Mouse (Mus musculus) lung, adult 18-20 months (tissue): ENCODE data around the gene Plppr1.
"Not testable (repeated sequence)": the region's sequence is repeated elsewhere in the genome, so short reads cannot be mapped to it uniquely, and the experiment has no call there.

Experiments used
- DNase-seq, 2 experiments: peaks; one replicate each; pipeline ENCODE4 v3.0.0; 2022; ENCODE audit warnings: mixed read lengths in 2 of 2

The Plppr1 gene

DNA sequence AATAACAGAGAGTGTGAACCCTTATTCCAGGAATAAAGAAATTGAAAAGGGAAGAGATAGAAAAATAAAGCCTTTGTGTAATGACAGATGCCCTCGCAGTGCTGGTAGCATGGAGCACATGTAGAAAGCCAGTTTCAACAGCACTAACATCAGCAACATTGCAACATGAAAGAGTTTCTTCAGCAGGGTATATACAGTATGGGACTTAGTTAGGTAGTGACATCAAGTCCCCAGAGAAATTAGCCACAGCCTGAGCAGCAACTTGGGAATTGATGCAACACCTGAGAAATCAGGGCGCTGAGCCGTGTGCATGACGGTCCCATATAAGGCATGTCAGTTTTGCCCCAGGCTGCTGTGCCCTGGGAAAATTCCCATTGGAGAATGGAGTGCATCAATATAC, 179.0 kb downstream of the Plppr1 start:
- no peak for DNase-seq

DNA sequence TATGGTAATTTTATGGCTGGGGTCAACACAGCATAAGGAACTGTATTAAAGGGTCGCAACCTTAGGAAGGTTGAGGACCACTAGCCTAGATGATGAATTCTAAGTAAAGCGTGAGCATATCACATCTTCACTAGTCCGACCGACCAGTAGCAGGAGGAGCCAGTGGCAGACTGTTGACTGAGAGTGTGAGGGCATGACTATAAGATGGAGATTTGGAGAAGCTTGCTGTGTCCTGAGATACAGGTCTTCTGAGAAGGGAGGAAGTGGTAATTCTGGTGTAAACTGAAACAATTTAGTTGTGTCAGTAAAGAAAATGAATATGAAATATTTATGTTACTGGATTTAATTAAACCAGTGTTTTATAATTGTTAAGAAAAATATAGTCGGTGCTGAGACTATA, 180.4 kb downstream of the Plppr1 start:
- DNase-seq, result no peak

DNA sequence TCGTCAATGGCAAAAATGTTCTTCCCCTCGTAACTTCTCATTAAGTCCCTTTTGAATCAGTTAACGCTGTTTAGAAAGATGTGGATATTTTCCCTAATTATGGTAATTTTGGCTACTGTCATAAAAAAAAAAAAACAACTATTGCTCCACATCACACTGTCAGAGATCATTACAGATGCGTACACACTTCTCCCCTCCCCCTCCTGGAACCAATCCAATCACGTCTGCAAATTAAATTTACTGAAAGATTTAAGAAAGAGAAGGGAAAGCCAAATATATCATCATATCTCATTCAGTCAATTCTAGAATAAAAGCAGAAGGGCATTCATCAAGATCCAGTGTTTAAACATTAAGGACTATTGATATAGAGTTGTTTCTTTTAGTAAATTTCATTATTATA, 185.7 kb downstream of the Plppr1 start:
- no peak for DNase-seq

DNA sequence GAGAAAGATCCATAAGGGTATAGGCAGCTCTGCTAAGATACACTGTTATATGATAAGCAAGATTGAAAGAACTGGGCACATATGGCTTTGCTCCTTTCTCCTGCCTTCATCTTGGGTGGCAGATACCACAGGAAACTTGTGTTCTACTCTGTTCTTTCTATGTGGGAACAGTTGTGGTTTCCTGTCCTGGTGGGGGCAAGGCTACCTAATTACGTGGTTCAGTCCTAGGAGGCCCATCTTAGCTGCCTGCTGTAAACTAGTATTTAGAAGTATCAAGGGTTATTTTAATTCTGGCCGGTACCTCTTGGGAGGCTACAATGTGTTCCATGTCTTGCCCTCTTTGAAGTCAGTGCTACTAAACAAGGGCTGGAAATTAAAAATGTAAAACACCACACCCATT, 186.2 kb downstream of the Plppr1 start:
- DNase-seq, result no peak

DNA sequence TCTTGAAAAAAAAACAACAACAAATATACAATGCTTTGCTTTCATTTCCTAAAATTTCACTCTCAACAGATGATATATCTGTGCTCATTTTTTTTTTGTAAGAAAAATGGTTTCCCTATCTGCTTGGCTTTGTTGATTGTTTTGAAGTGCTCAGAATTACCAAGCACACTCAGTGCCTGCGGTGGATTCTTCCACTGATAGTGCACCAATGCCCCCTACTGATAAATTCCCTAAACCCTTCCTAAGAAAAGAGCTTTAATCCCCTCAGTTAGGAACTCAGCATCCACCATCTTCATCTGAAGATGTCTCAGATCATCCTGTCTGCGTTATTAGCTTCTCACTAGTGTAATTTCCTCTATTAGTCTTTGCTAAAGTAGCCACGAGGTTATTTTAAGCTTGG, 192.2 kb downstream of the Plppr1 start:
- no peak for DNase-seq

DNA sequence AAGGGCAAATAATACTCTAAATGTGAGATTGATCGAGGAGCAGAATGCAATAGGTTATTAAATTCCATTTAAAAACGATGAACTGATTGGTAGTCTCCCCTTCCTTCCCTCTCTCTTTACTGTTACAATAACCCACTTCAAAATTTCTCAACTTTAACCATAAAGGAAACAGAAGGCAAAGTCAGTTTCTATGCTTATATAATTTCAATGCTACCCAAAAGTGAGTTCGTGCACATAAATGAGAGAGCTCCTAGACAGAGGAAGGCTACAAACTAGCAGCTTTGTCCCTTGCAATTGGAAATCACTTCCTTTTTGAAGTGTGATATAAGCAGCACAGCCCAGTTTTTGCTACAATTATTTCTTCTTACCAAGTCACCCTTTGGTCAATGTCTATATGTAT, 193.1 kb downstream of the Plppr1 start:
- no peak for DNase-seq

DNA sequence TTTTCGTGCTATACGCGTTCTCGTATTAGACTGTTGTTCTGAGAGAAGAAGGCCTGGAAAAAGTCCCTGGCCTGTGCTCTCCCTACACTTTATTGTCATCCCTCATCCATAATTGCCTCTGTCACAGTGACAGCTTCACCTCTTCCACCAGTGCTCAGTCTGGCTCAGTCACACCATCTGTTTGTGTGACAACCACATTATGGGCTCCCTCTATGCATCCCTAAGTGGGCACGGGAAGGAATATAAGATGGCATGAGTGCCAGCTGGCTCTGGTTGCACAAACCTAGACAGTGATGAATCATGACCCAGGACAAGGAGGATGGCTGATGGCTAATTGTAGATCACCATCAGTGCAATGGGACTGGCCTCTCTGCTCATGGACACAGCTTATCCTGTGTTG, 219.4 kb downstream of the Plppr1 start:
- DNase-seq, result no peak

DNA sequence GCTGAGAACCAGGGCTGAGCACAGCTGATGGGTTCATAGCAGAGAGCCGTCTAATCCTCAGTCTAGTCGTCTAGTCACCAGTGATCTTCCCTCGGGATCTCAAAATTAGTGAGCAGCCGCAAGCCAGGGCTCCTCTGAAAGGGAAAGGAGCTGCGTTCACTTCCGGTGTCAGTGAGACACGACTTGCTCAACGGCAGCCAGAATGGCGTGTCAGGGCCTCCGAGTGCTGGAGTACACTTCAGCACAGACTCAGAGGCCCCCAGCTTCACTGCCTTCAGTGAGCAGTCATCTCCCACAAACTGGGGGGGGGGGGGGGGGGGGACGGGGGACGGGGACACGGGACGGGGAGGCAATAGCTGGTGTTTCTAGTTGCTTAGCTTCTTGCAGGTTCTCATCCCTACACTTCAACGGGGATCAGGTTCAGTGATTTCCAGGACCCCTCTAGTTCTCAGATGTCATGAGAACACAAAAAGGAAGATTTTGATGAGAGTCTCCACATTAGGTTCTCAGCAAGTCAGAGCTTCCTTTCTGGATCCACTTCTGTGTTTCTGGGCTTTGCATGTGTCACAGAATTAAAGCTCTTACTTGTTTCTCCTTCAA, 225.7 kb downstream of the Plppr1 start:
- DNase-seq, result no peak

DNA sequence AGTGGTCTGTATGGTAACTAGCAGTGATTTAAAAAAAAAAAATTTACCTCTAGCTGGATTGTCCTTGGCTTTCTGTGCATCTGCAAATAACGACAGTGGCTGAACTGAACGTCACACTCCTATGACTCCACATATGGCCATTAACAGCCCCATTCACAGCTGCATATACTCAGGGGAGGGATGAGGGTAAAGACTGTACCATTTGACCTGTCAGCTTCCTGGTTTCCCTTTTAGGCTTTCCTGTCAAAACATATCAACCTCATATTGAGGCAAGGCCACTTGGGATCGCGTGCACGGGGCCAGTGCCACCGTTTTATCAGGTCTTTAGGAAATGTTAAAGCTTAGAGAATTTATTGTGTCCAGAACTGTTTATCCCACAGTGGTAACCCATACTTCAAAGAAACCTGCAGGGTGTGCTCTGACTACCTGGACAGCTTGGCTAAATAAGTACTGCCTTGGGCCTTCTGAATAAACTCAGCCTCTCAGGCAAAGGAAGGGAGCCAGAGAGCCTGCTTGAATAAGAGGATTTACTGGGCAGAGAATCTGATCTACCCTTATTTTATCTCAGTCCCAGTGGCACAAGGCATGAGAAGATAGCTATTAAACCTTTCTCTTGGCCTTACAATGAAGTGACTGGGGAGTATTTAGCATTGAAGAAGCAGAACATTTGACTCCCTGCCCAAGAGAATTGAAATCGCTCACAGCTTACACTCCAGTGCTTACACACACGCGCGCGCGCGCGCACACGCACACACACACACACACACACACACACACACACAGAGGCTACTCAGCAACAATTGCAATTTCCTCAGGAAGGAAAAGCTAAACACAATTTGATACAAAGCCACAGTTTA, 226.5 kb downstream of the Plppr1 start:
- no peak for DNase-seq

DNA sequence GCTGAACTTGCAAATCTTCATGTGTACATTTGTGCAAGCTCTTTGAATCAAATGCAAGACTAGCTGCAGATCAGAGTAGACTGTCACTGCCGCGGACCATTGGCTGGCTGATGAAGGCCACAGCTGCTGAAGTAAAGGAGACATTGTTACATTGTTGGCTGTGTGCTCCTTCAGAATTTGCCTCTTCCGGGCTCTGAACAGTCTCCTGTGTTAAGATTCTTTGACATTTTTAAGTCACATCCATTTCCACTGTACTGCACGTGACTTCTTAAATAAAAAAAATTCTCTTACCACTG, 227.1 kb downstream of the Plppr1 start:
- no peak for DNase-seq

DNA sequence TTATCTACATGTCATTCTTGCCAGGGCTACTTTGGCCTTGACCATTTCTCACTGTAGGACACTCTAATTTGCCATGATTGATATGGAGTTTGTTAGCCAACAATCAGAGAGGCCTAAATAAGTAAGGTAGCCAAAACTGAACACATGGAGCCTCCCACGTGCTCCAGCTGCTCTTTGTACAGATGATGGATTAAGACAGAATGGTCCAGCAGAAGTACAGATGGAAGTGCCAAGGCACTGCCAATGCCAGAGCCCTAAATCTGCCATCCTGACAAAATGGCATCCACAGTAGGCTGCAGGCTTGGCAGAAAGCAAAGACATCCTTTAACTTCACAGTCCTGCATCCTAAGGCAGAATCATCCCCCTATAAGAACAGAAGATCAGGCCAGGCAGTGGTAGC, 237.4 kb downstream of the Plppr1 start:
- no peak for DNase-seq

DNA sequence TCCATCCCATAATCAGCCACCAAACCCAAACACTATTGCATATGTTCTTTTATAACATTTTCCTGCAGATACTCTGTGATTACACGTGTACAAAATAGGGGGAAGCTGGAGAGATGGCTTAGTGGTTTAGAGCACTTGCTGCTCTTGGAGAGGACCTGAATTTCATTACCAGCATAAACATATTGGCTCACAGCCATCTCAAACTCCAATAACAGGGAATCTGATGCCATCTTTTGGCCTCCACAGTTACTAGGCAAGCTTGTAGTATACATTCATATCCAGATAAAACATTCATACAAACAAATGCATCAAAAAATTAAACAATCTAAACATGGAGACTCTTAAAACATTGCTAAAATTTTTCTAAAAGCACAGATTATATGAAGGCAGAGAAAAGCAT, 240.5 kb downstream of the Plppr1 start:
- no peak for DNase-seq

DNA sequence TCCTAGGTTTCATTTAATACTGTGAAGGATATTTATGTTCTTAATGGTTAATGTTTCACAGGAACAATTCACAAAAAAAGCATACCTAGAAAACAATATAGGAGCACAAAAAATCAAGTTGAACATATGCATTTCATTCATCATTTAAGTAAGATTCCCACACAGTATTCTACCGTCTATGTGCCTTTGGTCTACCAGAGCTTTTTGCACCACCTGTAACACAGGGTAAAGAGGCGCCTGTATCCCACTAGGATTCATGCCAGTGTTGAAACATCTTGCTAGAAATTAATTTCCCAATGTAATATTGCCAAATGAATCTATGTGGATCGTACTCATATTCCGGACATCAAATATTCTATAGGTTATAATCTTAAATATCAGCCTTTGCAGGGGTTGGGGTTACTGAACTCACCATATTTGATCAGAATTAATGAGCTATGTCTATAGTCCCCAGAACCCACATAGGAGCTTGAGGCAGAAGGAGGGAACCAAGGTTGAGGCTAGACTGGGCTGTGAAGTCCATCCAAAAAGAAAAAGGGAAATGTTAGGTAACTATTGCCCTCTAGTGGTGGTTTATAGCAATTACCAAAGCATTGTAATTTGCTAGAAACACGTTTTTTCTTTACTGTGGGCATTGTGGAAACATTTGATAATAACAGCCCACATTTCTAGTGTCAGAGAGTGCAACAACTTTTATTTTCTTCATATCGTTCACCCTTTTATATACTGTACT, 263.0 kb downstream of the Plppr1 start:
- no peak for DNase-seq

DNA sequence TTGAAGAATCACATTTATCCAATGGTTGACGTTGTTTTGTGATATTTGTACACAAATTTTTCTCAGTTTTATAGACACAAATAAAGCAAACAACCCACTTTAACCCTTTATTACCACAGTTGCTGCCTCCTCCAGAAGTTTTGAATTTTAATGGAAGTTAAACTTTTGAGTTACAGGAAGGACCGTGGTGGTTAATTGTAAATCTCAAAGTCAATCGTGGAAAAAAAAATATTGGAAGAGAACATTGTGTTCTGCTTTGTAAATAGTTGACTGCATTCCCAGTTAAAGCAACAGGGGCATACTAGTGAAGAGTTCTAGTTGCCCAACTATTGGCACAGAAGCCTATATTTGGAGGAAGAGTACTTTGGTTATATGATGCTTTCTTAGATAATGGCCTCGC, 278.9 kb downstream of the Plppr1 start:
- not testable (repeated sequence) for DNase-seq

DNA sequence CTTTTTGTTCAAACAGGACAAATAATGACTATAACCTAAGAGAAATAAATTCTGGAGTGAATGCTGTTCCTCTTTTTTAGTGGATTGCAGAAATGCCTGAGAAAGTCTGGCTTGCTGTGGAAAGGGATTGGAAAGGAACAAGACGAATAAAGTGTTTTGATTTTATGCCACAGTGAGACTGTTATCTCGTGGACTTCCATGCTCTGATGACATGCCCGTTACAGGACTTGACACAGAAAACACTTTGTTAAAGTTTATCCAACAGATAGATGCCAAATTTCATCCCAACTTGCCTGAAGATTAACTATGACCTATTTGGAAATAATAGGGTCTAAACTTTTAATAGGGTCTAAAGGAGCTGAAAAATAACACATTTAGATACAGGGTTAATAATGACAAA, 281.0 kb downstream of the Plppr1 start:
- DNase-seq, result not testable (repeated sequence)

DNA sequence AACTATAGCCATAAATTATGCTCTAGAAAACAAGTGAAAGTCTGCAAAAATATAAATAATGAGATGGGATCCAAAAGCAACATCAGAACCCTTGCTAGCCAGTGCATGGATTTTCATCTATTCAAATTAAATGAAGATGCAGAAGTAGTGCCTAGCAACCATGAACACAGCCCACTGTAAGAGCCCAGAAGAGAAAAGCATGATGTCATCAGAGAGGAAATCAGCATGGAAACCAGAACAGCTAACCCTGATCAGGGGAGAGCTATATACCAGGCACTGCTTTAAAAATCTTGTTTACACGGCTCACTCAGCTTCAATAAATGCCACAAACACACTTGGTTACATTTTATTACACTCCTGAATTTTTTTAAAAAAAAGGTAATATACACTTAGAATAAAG, 288.9 kb downstream of the Plppr1 start:
- DNase-seq, result not testable (repeated sequence)

DNA sequence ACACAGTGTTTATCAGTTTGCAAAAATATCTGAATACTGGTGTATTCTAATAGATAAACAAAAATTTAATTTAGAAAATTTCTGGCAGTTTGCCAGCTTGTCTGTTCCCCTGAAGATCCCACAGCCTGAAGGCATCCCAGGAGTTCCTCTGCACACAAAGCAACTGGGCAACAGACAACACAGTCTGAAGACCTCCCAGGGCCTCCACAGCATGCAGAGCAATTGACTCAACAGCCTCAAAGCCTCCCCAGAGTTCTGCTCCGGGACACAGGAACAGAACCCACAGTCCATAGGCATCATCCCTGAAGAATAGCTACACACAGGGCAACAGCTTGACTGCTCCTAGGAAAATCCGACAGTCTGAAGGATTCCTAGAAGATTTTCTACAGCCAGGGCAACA, 289.6 kb downstream of the Plppr1 start:
- no peak for DNase-seq

DNA sequence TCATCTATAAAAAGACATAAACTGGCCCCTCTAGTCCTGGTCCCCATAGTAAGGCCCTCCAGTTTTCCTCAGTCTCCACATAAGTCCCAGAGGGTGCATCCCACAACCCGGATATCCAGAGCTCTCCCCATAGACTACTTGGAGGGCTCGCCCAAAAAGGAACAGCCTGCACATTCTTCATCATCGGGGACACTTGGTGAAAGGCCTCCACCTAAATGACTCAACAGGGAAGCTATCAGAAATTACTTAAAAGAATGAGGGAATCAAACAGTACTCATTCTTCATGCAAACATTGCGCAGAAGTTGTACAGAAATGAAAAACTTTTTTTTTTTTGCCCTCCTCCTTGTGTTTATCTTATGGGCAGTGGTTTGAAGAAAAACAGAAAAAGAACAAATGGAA, 291.4 kb downstream of the Plppr1 start:
- DNase-seq, result no peak

DNA sequence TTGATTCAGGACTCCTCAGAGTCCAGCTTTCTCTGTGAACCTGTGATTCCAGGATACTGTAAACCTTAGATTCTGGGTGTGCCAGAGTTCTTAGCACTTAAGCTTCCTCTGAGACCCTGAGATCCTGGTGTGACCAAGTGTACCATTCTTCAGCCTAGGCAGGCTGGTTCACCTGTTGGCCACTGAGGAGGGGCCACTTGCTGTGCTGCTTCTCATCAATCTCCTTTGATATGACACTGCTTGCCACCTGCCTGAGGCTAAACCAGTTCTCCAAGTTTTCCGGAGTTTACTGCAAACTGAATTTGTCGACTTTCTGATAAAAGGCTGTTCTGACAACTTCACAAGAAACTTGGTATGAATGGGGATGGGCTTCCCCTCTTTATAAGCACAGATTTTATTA, 298.0 kb downstream of the Plppr1 start:
- DNase-seq, result no peak

DNA sequence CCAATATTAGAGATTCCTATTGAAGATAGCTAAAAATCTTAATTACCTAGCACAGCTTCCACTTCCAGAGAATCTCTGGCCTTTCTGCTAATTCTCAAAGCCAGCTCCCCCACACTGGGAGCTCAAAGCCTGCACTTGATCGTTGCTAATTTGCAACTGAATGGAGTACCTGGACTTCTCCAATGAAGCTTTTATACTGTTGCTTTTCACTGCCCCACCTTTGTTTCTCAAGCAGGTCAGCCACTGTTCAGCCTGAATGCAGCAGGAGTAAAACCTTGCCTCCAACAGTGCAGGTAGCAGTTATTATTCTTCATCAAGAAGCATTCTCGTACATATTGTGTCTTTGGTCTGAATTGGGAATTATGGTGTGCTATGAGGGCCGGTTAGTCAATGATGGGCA, 309.0 kb downstream of the Plppr1 start:
- DNase-seq, result not testable (repeated sequence)

DNA sequence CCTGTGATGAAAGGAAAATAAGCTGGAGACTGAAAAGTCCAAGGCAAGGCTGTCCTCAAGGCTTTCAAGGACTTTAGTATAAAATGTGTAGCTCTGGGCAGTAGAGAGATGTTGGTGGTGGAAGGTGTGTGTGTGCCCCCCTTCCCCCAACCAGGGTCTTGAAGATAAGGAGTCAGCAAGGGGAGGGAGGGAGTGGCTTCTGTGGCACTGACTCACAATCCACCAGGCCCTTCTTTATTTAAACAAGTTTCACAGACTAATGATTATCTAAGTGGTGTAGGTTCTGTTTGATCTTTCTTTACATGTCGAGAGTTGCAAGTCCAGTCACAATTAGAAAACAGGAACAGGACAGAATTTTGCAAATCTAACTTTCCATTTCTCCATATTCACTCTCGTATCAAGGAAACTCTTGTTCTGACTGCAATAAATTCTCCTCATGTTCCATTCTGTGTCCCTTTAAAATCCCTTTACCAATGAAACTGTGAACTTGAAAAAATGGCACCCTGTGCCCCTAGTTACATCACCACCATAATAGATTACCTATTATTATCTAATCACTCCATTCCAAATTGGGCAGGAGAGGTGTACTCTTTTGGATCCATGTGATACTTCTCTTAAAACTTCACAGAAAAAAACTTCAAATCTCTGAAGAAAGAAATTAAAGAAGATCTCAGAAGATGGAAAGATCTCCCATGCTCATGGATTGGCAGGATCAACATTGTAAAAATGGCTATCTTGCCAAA, 324.7 kb downstream of the Plppr1 start:
- DNase-seq, result not testable (repeated sequence)

DNA sequence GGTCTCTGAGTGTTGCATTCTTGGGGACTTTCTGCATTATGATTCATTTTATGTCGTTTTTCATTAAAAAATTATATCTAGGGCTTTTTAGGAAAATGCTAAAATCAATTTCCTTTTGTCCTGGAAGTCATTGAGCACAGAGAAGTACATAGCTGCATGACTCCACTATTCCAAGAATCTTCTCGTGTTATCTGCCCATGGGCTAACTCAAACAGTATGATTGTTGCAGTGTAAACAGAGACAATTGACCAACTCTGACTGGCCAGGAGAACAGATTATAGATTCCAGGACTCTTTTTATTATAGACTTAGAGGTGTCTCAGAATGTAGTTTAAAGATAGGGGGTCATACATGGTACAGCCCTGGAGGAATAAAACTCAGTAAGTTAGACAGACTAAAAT, 327.8 kb downstream of the Plppr1 start:
- DNase-seq, result no peak
